Comparison of ENCODE assay signal across 17 mouse cellular contexts in genomic region chr2:168321716-168322374, GRCm38 (mm10). TPM values are rescaled to one million over a fixed set of nuclear protein-coding genes. Genes with fewer than 3 reads are reported as not detected.
DNase-seq lines count a peak whose midpoint lies in the region; ATAC-seq and TF ChIP-seq lines count a peak whose summit lies in the region.
"Had no signal": no experiment of that assay in that cellular context is flagged by ENCODE, and none has a peak within 500 bp of the region (broad histone marks: within the 10 kb centered on the region; RNA-seq: fewer than 3 reads in every experiment).

No protein-coding gene starts in this region.

- peaks cover 14% of the 10 kb centered on the region for H3K4me1 ChIP-seq in intestine, embryonic 16.5 days (ENCODE audit: control insufficient read depth, insufficient read depth, low read length)
- peaks cover 12% of the 10 kb centered on the region for H3K4me1 ChIP-seq in midbrain, embryonic 16.5 days (ENCODE audit: control insufficient read depth, insufficient read depth, low read length)
- no peaks in the 10 kb centered on the region for H3K4me1 ChIP-seq in hindbrain, postnatal 0 days (ENCODE audit: insufficient read depth, low read length)

- no peaks in the 10 kb centered on the region for H3K27me3 ChIP-seq in intestine, embryonic 16.5 days (replicated peaks; ENCODE audit: control insufficient read depth, insufficient read depth, low read length)
- no peaks in the 10 kb centered on the region for H3K27me3 ChIP-seq in midbrain, embryonic 16.5 days (ENCODE audit: control insufficient read depth, insufficient read depth, low read depth, low read length)
- no peaks in the 10 kb centered on the region for H3K27me3 ChIP-seq in hindbrain, postnatal 0 days (ENCODE audit: insufficient read depth, low read length)
- H3K27me3 ChIP-seq: liver, embryonic 13.5 days had no signal

- no peaks in the 10 kb centered on the region for H3K9me3 ChIP-seq in intestine, embryonic 16.5 days (ENCODE audit: control insufficient read depth, low read length)
- H3K9me3 ChIP-seq in midbrain, embryonic 16.5 days (replicated peaks; ENCODE audit: control insufficient read depth, low read length, poor library complexity, severe bottlenecking): no peaks in the 10 kb centered on the region; the same call in 1 of the 2 replicates
- no peaks in the 10 kb centered on the region for H3K9me3 ChIP-seq in hindbrain, postnatal 0 days (ENCODE audit: low read length)
- H3K9me3 ChIP-seq: forebrain, embryonic 10.5 days; heart, embryonic 10.5 days; liver, embryonic 13.5 days; midbrain, embryonic 12.5 days had no signal

- peak; percentile 26 for DNase-seq in gastrocnemius, postnatal 25 days
- no peak for DNase-seq in gastrocnemius, postnatal 10 days
- peak; percentile 9 for DNase-seq in thymus, postnatal 4 days
- DNase-seq in thymus, postnatal 14 days: no peak
- no peak for DNase-seq in hindbrain, postnatal 0 days (ENCODE audit: low spot score)
- no peak for DNase-seq in ovary, postnatal 36 days (ENCODE audit: low spot score)
- DNase-seq: adrenal gland, postnatal 36 days; cerebellum, postnatal 36 days; heart, postnatal 4 days; kidney, adult 11 months; liver, embryonic 13.5 days had no signal

- 56% methylated on average over 10 of the region's 10 CpGs for WGBS in intestine, embryonic 16.5 days
- WGBS in midbrain, embryonic 16.5 days: 56% methylated on average over 10 of the region's 10 CpGs
- WGBS in hindbrain, postnatal 0 days: 59% methylated on average over 10 of the region's 10 CpGs

- H3K4me3 ChIP-seq in intestine, embryonic 16.5 days (ENCODE audit: low read length): no peak overlapping the region
- no peak overlapping the region for H3K4me3 ChIP-seq in midbrain, embryonic 16.5 days (ENCODE audit: low read depth, low read length)
- no peak overlapping the region for H3K4me3 ChIP-seq in hindbrain, postnatal 0 days (ENCODE audit: low read length)
- H3K4me3 ChIP-seq: forebrain, embryonic 10.5 days; heart, embryonic 10.5 days; liver, embryonic 13.5 days; midbrain, embryonic 12.5 days had no signal

- H3K27ac ChIP-seq in intestine, embryonic 16.5 days (ENCODE audit: low read length): peak overlapping the region; percentile 70
- H3K27ac ChIP-seq in midbrain, embryonic 16.5 days (ENCODE audit: low read length): no peak overlapping the region; the same call in 1 of the 2 replicates
- no peak overlapping the region for H3K27ac ChIP-seq in hindbrain, postnatal 0 days
- H3K27ac ChIP-seq: forebrain, embryonic 10.5 days; heart, embryonic 10.5 days; liver, embryonic 13.5 days; midbrain, embryonic 12.5 days had no signal

- H3K4me2 ChIP-seq in intestine, embryonic 16.5 days (ENCODE audit: low read depth, low read length): no peak overlapping the region
- H3K4me2 ChIP-seq in midbrain, embryonic 16.5 days (ENCODE audit: low read length): no peak overlapping the region
- no peak overlapping the region for H3K4me2 ChIP-seq in hindbrain, postnatal 0 days (ENCODE audit: low read depth, low read length)
- H3K4me2 ChIP-seq: liver, embryonic 13.5 days; midbrain, embryonic 12.5 days had no signal

- H3K36me3 ChIP-seq in intestine, embryonic 16.5 days (ENCODE audit: control insufficient read depth, insufficient read depth, low read length): no peaks in the 10 kb centered on the region
- no peaks in the 10 kb centered on the region for H3K36me3 ChIP-seq in midbrain, embryonic 16.5 days (ENCODE audit: control insufficient read depth, insufficient read depth, low read length)
- no peaks in the 10 kb centered on the region for H3K36me3 ChIP-seq in hindbrain, postnatal 0 days (ENCODE audit: insufficient read depth, low read length)
- H3K36me3 ChIP-seq: forebrain, embryonic 10.5 days; heart, embryonic 10.5 days; liver, embryonic 13.5 days; midbrain, embryonic 12.5 days had no signal

- no peak overlapping the region for H3K9ac ChIP-seq in intestine, embryonic 16.5 days (ENCODE audit: low read depth, low read length)
- H3K9ac ChIP-seq in midbrain, embryonic 16.5 days (ENCODE audit: low read depth, low read length): no peak overlapping the region
- no peak overlapping the region for H3K9ac ChIP-seq in hindbrain, postnatal 0 days (replicated peaks; ENCODE audit: low read length)
- H3K9ac ChIP-seq: liver, embryonic 13.5 days; midbrain, embryonic 12.5 days had no signal

- TF ChIP-seq CTCF in hindbrain, postnatal 0 days (IDR thresholded peaks at IDR 0.05; ENCODE audit: low read depth): no peak

- ATAC-seq in intestine, embryonic 16.5 days: no peak
- no peak for ATAC-seq in midbrain, embryonic 16.5 days
- ATAC-seq in hindbrain, postnatal 0 days: no peak

RNA-seq across cellular contexts. Expression of gene Kcng1, which starts 40.3 kb away (rescaled TPM):
- total RNA-seq in gastrocnemius, postnatal 25 days (2021): under 1 TPM; 0.21 to 0.26 TPM
- under 1 TPM; 0.23 to 0.35 TPM for total RNA-seq in gastrocnemius, postnatal 10 days (2021)
- 6.1 and 6.4 TPM in 2 replicates for polyA plus RNA-seq in intestine, embryonic 16.5 days (2015; fragmentation: Nextera tagmentation; extraction: Ambion mirVana)
- polyA plus RNA-seq in midbrain, embryonic 16.5 days (2015; fragmentation: Nextera tagmentation; extraction: Ambion mirVana): 3.5 and 3.6 TPM in 2 replicates
- 0.32 and 0.89 TPM in 2 replicates for total RNA-seq in hindbrain, postnatal 0 days (2014; rRNA removed)
- polyA plus RNA-seq in hindbrain, postnatal 0 days (2015; fragmentation: Nextera tagmentation; extraction: Ambion mirVana): 1.1 TPM in 2 replicates
- total RNA-seq: adrenal gland, postnatal 36 days; MEL had no signal

Comparison
In these comparisons a context has a peak if more than half of its experiments do, and no peak if none do; other contexts are left out.
1. DNase-seq: peak in gastrocnemius, postnatal 25 days (single experiment) and thymus, postnatal 4 days (single experiment); none in gastrocnemius, postnatal 10 days (single experiment), thymus, postnatal 14 days (single experiment), hindbrain, postnatal 0 days (single experiment) and ovary, postnatal 36 days (single experiment).